Mouse (Mus musculus) embryonic facial prominence, embryonic 14.5 days (tissue): ENCODE data around the gene Stx8. TPM values are rescaled to one million over a fixed set of nuclear protein-coding genes. Genes with fewer than 3 reads are reported as not detected.
A peak's percentile ranks its signal among the peaks of the same experiment; 100 is the strongest.

ENCODE experiments used
- ATAC-seq: fragments of 200-750 bp; cut with Nextera tagmentation; 2 replicates; pipeline ENCODE4 v1.8.0; 2017; ENCODE audit warnings: low read depth, moderate number of reproducible peaks, moderate TSS enrichment
- DNase-seq: peaks from one replicate; pipeline ENCODE4 v3.0.0-alpha.2; 2015; ENCODE audit warnings: low spot score
- H3K27ac ChIP-seq: fragments of 300-500 bp; sonication (generic); replicated peaks from 2 replicates; pipeline ENCODE4 v1.5.1; 2014; ENCODE audit warnings: low read depth, mild to moderate bottlenecking, low read length, moderate library complexity
- H3K27me3 ChIP-seq: fragments of 300-500 bp; sonication (generic); replicated peaks from 2 replicates; pipeline ENCODE4 v1.6.1; 2014; ENCODE audit warnings: low read length; ENCODE audit not compliant: control insufficient read depth, insufficient read depth
- H3K36me3 ChIP-seq: fragments of 300-500 bp; sonication (generic); 2 replicates; pipeline ENCODE4 v1.6.1; 2014; ENCODE audit warnings: low read length, mixed read lengths; ENCODE audit not compliant: control insufficient read depth, insufficient read depth
- H3K4me1 ChIP-seq: fragments of 300-500 bp; sonication (generic); 2 replicates; pipeline ENCODE4 v1.6.1; 2014; ENCODE audit warnings: antibody characterized with exemption, low read length; ENCODE audit not compliant: control insufficient read depth, insufficient read depth
- H3K4me2 ChIP-seq: fragments of 300-500 bp; sonication (generic); 2 replicates; pipeline ENCODE4 v1.6.1; 2014; ENCODE audit warnings: low read depth, mild to moderate bottlenecking, low read length, moderate library complexity, mixed read lengths
- H3K4me3 ChIP-seq: fragments of 300-500 bp; sonication (generic); 2 replicates; pipeline ENCODE4 v1.5.1; 2014; ENCODE audit warnings: low read depth, mild to moderate bottlenecking, low read length
- H3K9ac ChIP-seq: fragments of 300-500 bp; sonication (generic); 2 replicates; pipeline ENCODE4 v1.6.1; 2014; ENCODE audit warnings: low read depth, mild to moderate bottlenecking, low read length, moderate library complexity, mixed read lengths
- H3K9me3 ChIP-seq: fragments of 300-500 bp; sonication (generic); 2 replicates; pipeline ENCODE4 v1.6.1; 2016; ENCODE audit warnings: low read length; ENCODE audit not compliant: control insufficient read depth
- WGBS: fragments of 180-500 bp; shearing (Covaris S2); extraction: QIAGEN DNeasy Blood & Tissue Kit; methylation state at CpG from one replicate; pipeline ENCODE4 v1.1.7; 2014; 5-methylcytosine and 5-hydroxymethylcytosine counted together
- polyA plus RNA-seq: library from polyadenylated mRNA; unstranded; fragments of >200 nt; fragmentation: Nextera tagmentation; extraction: Ambion mirVana; gene quantifications from 2 replicates; pipeline ENCODE4 v1.2.1, GENCODE M21; 2014

Stx8 gene
- polyA plus RNA-seq, 1 experiment from 2014 or later: 58.9 TPM

- H3K27me3 ChIP-seq: no peaks in the 10 kb centered on the region
- ATAC-seq: no peak
- no peaks in the 10 kb centered on the region for H3K9me3 ChIP-seq
- 85% methylated on average over 1 of the region's 1 CpGs for WGBS
- no peak overlapping the region for H3K4me2 ChIP-seq
- H3K4me3 ChIP-seq: no peak overlapping the region
- no peak overlapping the region for H3K9ac ChIP-seq
- 0 out of 2 replicates have a peak, but pooled peaks cover 8% of the 10 kb centered on the region for H3K36me3 ChIP-seq
- H3K27ac ChIP-seq: no peak overlapping the region
- H3K4me1 ChIP-seq: peaks cover 5% of the 10 kb centered on the region
- DNase-seq: no peak
These were observed 242.6 kb downstream of the Stx8 start for GRCm38 (mm10) chr11:68208582-68208981.

- DNase-seq: no peak
- H3K27ac ChIP-seq: no peak overlapping the region
- 92% methylated on average over 4 of the region's 4 CpGs for WGBS
- ATAC-seq: no peak
- no peak overlapping the region for H3K9ac ChIP-seq
- no peak overlapping the region for H3K4me3 ChIP-seq
- peaks cover 5% of the 10 kb centered on the region for H3K4me1 ChIP-seq
- 0 out of 2 replicates have a peak, but pooled peaks cover 8% of the 10 kb centered on the region for H3K36me3 ChIP-seq
- H3K27me3 ChIP-seq: no peaks in the 10 kb centered on the region
- no peak overlapping the region for H3K4me2 ChIP-seq
- H3K9me3 ChIP-seq: no peaks in the 10 kb centered on the region
These were observed 243.5 kb downstream of the Stx8 start for GRCm38 (mm10) chr11:68209506-68209905.

- H3K36me3 ChIP-seq: 0 out of 2 replicates have a peak, but pooled peaks cover 8% of the 10 kb centered on the region
- H3K9me3 ChIP-seq: no peaks in the 10 kb centered on the region
- H3K4me3 ChIP-seq: no peak overlapping the region
- H3K4me1 ChIP-seq: peaks cover 12% of the 10 kb centered on the region
- H3K27ac ChIP-seq: no peak overlapping the region
- DNase-seq: no peak
- no peak overlapping the region for H3K9ac ChIP-seq
- H3K27me3 ChIP-seq: no peaks in the 10 kb centered on the region
- H3K4me2 ChIP-seq: no peak overlapping the region
- 81% methylated on average over 5 of the region's 5 CpGs for WGBS
- ATAC-seq: no peak
These were observed 244.7 kb downstream of the Stx8 start for GRCm38 (mm10) chr11:68210714-68211113.

- Histone ChIP-seq H3K9me3 (no peaks in the 10 kb centered on the region), H3K27ac (no peak overlapping the region; the same call in 1 of the 2 replicates), H3K36me3 (0 out of 2 replicates have a peak, but pooled peaks cover 8% of the 10 kb centered on the region), H3K4me3 (no peak overlapping the region), H3K4me1 (peaks cover 18% of the 10 kb centered on the region), H3K9ac (no peak overlapping the region), H3K27me3 (no peaks in the 10 kb centered on the region), H3K4me2 (no peak overlapping the region)
- ATAC-seq (peak; percentile 41), DNase-seq (peak; percentile 58)
- WGBS: 45% methylated on average over 8 of the region's 8 CpGs
These were observed 246.1 kb downstream of the Stx8 start for GRCm38 (mm10) chr11:68211924-68212578.

GRCm38 (mm10) chr11:68213896-68214295, 247.9 kb downstream of the Stx8 start:
- ATAC-seq (no peak), DNase-seq (no peak)
- peaks cover 13% of the 10 kb centered on the region for H3K4me1 ChIP-seq
- no peak overlapping the region for H3K9ac ChIP-seq
- no peak overlapping the region for H3K4me2 ChIP-seq
- 0 out of 2 replicates have a peak, but pooled peaks cover 6% of the 10 kb centered on the region for H3K36me3 ChIP-seq
- H3K27ac ChIP-seq: no peak overlapping the region
- H3K27me3 ChIP-seq: no peaks in the 10 kb centered on the region
- no peaks in the 10 kb centered on the region for H3K9me3 ChIP-seq
- no peak overlapping the region for H3K4me3 ChIP-seq
- WGBS: 70% methylated on average over 3 of the region's 3 CpGs

- H3K9ac ChIP-seq: no peak overlapping the region
- H3K27ac ChIP-seq: no peak overlapping the region
- DNase-seq: no peak
- 74% methylated on average over 9 of the region's 9 CpGs for WGBS
- H3K4me1 ChIP-seq: peaks cover 13% of the 10 kb centered on the region
- no peak overlapping the region for H3K4me3 ChIP-seq
- no peak overlapping the region for H3K4me2 ChIP-seq
- H3K27me3 ChIP-seq: no peaks in the 10 kb centered on the region
- 0 out of 2 replicates have a peak, but pooled peaks cover 6% of the 10 kb centered on the region for H3K36me3 ChIP-seq
- H3K9me3 ChIP-seq: no peaks in the 10 kb centered on the region
- ATAC-seq: no peak
These were observed 248.7 kb downstream of the Stx8 start for GRCm38 (mm10) chr11:68214496-68215205.

GRCm38 (mm10) chr11:68215206-68215912, 249.4 kb downstream of the Stx8 start:
- H3K27ac ChIP-seq: no peak overlapping the region
- peak; percentile 50 for DNase-seq
- no peak overlapping the region for H3K4me3 ChIP-seq
- H3K9me3 ChIP-seq: no peaks in the 10 kb centered on the region
- H3K9ac ChIP-seq: no peak overlapping the region
- peaks cover 13% of the 10 kb centered on the region for H3K4me1 ChIP-seq
- 40% methylated on average over 6 of the region's 6 CpGs for WGBS
- peak; percentile 20; the same call in 1 of the 2 replicates for ATAC-seq
- no peak overlapping the region for H3K4me2 ChIP-seq
- H3K27me3 ChIP-seq: no peaks in the 10 kb centered on the region
- 0 out of 2 replicates have a peak, but pooled peaks cover 6% of the 10 kb centered on the region for H3K36me3 ChIP-seq

GRCm38 (mm10) chr11:68216041-68216440, 250.0 kb downstream of the Stx8 start:
- 61% methylated on average over 11 of the region's 11 CpGs for WGBS
- Histone ChIP-seq H3K4me3 (no peak overlapping the region), H3K4me1 (peaks cover 13% of the 10 kb centered on the region), H3K27ac (no peak overlapping the region), H3K4me2 (no peak overlapping the region), H3K9ac (no peak overlapping the region), H3K36me3 (0 out of 2 replicates have a peak, but pooled peaks cover 6% of the 10 kb centered on the region), H3K9me3 (no peaks in the 10 kb centered on the region), H3K27me3 (no peaks in the 10 kb centered on the region)
- ATAC-seq: no peak
- DNase-seq: no peak
